Mouse (Mus musculus) mouse embryonic stem cell (cell line): ENCODE data around the gene Rem2.

ENCODE experiments used
- in situ Hi-C, 2 experiments: fragments of 300-500 bp; cut with MboI; formaldehyde crosslinking; loops; 1 replicate in 1 of 2; 3 replicates in 1 of 2; pipeline ENCODE4 v1.14.3; 2019 to 2020; ENCODE audit warnings: low sequenced_read_pairs in 2 of 2, low pct_unique_long_range_greater_than_20kb in 1 of 2, mixed read lengths in 1 of 2; ENCODE audit not compliant: unreplicated experiment in 1 of 2

Rem2 gene

GRCm38 (mm10) chr14:54475941-54476844, at the start of gene Rem2:
Gene Rem2 (plus strand): TSS chr14:54476100.
- in situ Hi-C loops = no loop called here

GRCm38 (mm10) chr14:54426689-54427398, 49.1 kb upstream of the Rem2 start, which contains the start of gene Mrpl52:
Gene Mrpl52 (plus strand): TSS chr14:54426909.
- in situ Hi-C loops = loop anchor here in 1 of 2 experiments (5.0 kb wide), 1 partner anchor 35 kb away; the partner anchor contains the start of gene Lrp10

- in situ Hi-C loops = loop anchor here in 1 of 2 experiments (5.0 kb wide), 1 partner anchor 35 kb away; the partner anchor contains the start of gene Lrp10
Observed at GRCm38 (mm10) chr14:54427696-54428095, 48.2 kb upstream of the Rem2 start.

DNA sequence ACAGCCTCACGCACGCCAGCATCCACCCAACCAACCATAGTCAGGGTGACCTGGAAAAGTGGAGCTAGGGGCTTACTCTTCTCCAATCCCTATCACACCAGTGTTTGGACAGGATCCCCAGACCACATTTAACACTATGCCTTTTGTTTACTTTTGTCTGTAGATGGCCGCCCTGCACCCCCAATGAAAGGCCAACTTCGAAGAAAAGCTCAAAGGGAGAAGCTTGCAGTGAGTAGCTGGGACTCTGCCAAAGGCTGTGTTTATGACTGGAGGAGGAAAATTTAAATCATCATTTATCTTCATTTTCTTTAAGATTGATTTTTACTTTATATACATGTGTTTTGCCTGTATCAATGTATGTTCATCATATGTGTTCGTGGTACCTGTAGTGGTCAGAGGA, 47.5 kb upstream of the Rem2 start:
- in situ Hi-C loops = loop anchor here in 1 of 2 experiments (5.0 kb wide), 1 partner anchor 34 kb away; the partner anchor contains the start of gene Lrp10

- in situ Hi-C loops = loop anchor here in 1 of 2 experiments (5.0 kb wide), 1 partner anchor 33 kb away; the partner anchor contains the start of gene Lrp10
Observed at GRCm38 (mm10) chr14:54429332-54430093, 46.4 kb upstream of the Rem2 start.

GRCm38 (mm10) chr14:54430406-54431145, 45.3 kb upstream of the Rem2 start:
- in situ Hi-C loops = no loop called here

GRCm38 (mm10) chr14:54431334-54432077, 44.4 kb upstream of the Rem2 start, which contains the start of gene Mmp14:
Gene Mmp14 (plus strand): TSS chr14:54431612.
- in situ Hi-C loops = no loop called here

DNA sequence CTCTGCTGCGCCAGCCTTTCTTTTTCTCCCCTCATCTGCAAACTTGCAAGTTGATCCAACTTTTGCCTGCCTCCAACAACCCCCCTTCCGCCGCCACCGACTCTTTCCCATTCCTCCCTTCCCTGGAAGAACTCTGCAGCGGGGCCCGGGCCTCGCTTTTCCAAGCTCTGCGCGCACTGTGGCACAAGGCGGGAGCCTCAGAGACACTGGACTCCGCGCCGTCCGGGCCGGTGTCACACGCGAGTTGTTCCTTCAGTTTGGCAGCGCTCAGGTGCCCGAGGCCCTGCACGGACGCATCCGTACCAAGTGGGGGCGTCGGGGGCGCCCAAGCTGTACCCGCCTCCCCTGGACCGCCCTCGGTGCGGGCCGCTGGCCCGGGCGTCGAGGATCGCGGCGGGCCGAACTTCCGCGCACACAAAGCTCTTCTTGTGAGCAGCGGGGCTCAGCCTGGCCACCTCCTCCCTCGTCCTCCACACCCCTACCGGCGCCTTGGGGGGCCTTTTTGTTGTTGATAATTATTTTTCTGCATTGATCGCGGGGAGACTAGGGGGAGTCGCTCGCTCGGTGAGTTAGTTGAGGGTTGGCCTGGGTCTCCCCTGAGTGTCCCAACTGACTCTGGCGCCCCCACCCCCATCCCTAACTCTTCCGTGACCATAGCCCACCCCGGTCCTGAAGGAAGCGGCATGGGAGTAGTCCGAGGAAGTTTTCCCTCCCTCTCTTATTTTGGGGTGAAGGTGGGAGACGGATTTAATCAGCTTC, 43.6 kb upstream of the Rem2 start:
- in situ Hi-C loops = no loop called here

DNA sequence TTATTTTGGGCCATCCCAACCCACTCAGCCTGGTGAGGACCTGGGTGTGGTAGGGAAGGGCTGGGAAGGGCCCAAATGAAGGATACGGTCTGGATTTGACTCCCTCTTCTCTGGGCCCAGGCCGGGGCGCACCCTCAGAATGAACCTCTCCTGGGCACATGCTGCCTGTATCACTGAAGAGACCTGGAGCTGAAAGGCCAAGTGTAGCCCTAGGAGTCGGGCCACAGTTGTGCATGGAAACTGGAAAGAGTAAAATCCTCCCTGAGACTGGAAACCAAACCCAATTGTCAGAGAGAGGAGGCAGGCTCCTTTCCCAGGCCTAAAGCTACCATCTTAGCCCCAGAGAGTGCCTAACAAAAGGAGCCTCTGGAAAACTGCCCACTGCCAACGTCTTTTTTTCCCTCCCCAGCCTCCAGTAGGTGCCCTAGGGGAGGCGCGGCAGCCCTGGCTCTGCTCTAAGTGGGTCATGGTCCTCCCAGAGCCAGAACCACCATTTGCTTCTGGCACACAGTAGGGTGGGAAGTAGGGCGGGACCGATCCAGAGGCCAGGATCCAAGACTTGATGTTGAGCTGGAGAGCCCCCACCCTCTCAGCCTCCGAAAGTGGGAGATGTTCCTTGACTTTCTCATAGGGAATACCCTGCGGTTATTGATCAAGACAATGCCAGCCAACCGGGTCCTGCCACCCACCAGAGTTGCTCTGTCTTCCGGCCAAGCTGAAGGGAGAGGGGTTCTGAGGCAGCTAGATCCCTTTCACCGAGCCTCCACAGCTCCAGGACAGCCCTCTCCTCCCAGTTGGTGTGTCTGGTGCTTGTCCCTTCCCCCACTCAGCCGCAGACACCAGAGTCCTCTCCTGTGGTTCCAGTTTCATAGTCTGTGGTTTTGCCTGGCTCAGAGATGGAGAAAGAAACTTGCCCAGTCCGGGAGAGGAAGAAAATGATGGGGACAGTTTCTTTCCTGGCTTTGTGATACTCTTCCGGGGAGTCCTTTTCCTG, 42.8 kb upstream of the Rem2 start:
- in situ Hi-C loops = no loop called here

- in situ Hi-C loops = no loop called here
Observed at GRCm38 (mm10) chr14:54433941-54434531, 41.9 kb upstream of the Rem2 start.

DNA sequence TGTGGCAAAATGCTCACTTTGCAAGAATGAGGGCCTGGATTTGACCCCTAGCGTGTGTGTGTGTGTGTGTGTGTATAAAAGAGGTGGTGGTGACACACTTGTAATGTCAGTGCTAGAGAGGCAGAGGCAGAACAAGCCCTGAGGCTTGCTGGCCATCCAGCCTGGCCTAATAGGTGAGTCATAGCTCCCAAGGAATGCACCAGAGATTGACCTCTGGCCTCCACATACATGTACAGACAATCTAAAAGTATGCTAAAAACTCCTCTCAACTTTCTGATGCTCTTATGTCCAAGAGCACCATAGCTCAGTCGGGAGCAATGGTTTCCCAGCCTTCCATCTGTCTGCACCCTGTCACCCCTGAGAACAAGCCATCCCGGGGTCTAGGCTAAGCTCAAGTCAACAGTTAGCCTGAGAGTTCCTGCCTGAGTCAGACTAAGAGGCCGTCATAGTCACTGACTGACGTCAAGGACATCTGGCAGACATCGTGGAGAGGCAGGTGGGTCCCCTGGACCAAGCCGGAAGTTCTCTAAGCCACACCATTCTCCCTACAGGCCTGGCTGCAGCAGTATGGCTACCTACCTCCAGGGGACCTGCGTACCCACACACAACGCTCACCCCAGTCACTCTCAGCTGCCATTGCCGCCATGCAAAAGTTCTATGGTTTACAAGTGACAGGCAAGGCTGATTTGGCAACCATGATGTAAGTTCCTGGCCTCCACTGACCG, 40.5 kb upstream of the Rem2 start:
- in situ Hi-C loops = no loop called here

- in situ Hi-C loops = no loop called here
Observed at GRCm38 (mm10) chr14:54439155-54439554, 36.7 kb upstream of the Rem2 start.

DNA sequence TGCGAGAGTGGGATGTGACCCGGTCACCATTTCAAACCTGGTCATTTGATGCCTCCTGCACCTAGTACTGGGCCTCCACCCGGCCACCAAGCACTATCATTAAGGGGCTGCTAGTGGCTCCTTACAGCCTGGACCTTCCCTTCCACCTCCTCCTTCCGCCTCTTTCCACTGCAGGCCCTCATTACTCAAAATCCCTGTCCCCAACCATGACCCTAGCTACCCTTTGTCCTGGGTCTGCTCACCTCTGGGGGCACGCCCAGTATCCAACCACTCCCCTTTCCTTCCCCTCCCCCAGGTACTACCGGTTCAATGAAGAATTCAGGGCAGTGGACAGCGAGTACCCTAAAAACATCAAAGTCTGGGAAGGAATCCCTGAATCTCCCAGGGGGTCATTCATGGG, 36.3 kb upstream of the Rem2 start:
- in situ Hi-C loops = no loop called here

GRCm38 (mm10) chr14:54440538-54440937, 35.4 kb upstream of the Rem2 start:
- in situ Hi-C loops = no loop called here

GRCm38 (mm10) chr14:54441365-54441764, 34.5 kb upstream of the Rem2 start:
- in situ Hi-C loops = no loop called here
